Mouse (Mus musculus): ENCODE data around the gene L1cam. TPM values are rescaled to one million over a fixed set of nuclear protein-coding genes. Genes with fewer than 3 reads are reported as not detected.

L1cam gene
- polyA plus RNA-seq, 1 experiment: 26.5 TPM

- no peak for DNase-seq
Observed at GRCm38 (mm10) chrX:73855087-73855408, 40.9 kb downstream of the L1cam start.

GRCm38 (mm10) chrX:73854326-73855086, 41.4 kb downstream of the L1cam start:
- 85% methylated on average over 9 of the region's 9 CpGs for WGBS
- DNase-seq: no peak
- H3K27me3 ChIP-seq (replicated peaks; ENCODE audit: control insufficient read depth, insufficient read depth, low read length): no peaks in the 10 kb centered on the region
- H3K4me1 ChIP-seq (ENCODE audit: control insufficient read depth, insufficient read depth, low read length): no peaks in the 10 kb centered on the region
- TF ChIP-seq POLR2A (IDR thresholded peaks at IDR 0.05; ENCODE audit: low read depth, low read length) (no peak), CTCF (conservative IDR thresholded peaks at IDR 0.05; ENCODE audit: insufficient read depth, insufficient read length, low read depth, low read length) (no peak)
- H3K27ac ChIP-seq (ENCODE audit: insufficient read depth, low read depth, low read length): no peak overlapping the region
- no peaks in the 10 kb centered on the region for H3K36me3 ChIP-seq (ENCODE audit: control insufficient read depth, insufficient read depth, low read length)
- H3K4me3 ChIP-seq (ENCODE audit: insufficient read depth, low read depth, low read length): no peak overlapping the region

More at GRCm38 (mm10) chrX:73855087-73855408, 40.9 kb downstream of the L1cam start:
- 68% methylated on average over 3 of the region's 3 CpGs for WGBS
- TF ChIP-seq CTCF (conservative IDR thresholded peaks at IDR 0.05; ENCODE audit: insufficient read depth, insufficient read length, low read depth, low read length) (no peak), POLR2A (IDR thresholded peaks at IDR 0.05; ENCODE audit: low read depth, low read length) (no peak)
- Histone ChIP-seq H3K4me1 (ENCODE audit: control insufficient read depth, insufficient read depth, low read length) (no peaks in the 10 kb centered on the region), H3K36me3 (ENCODE audit: control insufficient read depth, insufficient read depth, low read length) (no peaks in the 10 kb centered on the region), H3K27ac (ENCODE audit: insufficient read depth, low read depth, low read length) (no peak overlapping the region), H3K4me3 (ENCODE audit: insufficient read depth, low read depth, low read length) (no peak overlapping the region), H3K27me3 (replicated peaks; ENCODE audit: control insufficient read depth, insufficient read depth, low read length) (no peaks in the 10 kb centered on the region)

GRCm38 (mm10) chrX:73836691-73837090, 59.2 kb downstream of the L1cam start:
- H3K27me3 ChIP-seq (replicated peaks; ENCODE audit: control insufficient read depth, insufficient read depth, low read length): no peaks in the 10 kb centered on the region
- no peaks in the 10 kb centered on the region for H3K36me3 ChIP-seq (ENCODE audit: control insufficient read depth, insufficient read depth, low read length)
- no peak overlapping the region for H3K27ac ChIP-seq (ENCODE audit: insufficient read depth, low read depth, low read length)
- 71% methylated on average over 3 of the region's 3 CpGs for WGBS
- H3K4me3 ChIP-seq (ENCODE audit: insufficient read depth, low read depth, low read length): no peak overlapping the region
- H3K4me1 ChIP-seq (ENCODE audit: control insufficient read depth, insufficient read depth, low read length): no peaks in the 10 kb centered on the region
- TF ChIP-seq POLR2A (IDR thresholded peaks at IDR 0.05; ENCODE audit: low read depth, low read length): no peak
- TF ChIP-seq CTCF (conservative IDR thresholded peaks at IDR 0.05; ENCODE audit: insufficient read depth, insufficient read length, low read depth, low read length): no peak
- DNase-seq: no peak

GRCm38 (mm10) chrX:73835731-73836130, 60.2 kb downstream of the L1cam start:
- Histone ChIP-seq H3K27ac (ENCODE audit: insufficient read depth, low read depth, low read length) (no peak overlapping the region), H3K27me3 (replicated peaks; ENCODE audit: control insufficient read depth, insufficient read depth, low read length) (no peaks in the 10 kb centered on the region), H3K4me1 (ENCODE audit: control insufficient read depth, insufficient read depth, low read length) (no peaks in the 10 kb centered on the region), H3K36me3 (ENCODE audit: control insufficient read depth, insufficient read depth, low read length) (no peaks in the 10 kb centered on the region), H3K4me3 (ENCODE audit: insufficient read depth, low read depth, low read length) (no peak overlapping the region)
- no peak for DNase-seq
- 88% methylated on average over 1 of the region's 1 CpGs for WGBS
- TF ChIP-seq POLR2A (IDR thresholded peaks at IDR 0.05; ENCODE audit: low read depth, low read length) (no peak), CTCF (conservative IDR thresholded peaks at IDR 0.05; ENCODE audit: insufficient read depth, insufficient read length, low read depth, low read length) (no peak)

- Histone ChIP-seq H3K4me3 (ENCODE audit: insufficient read depth, low read depth, low read length) (peak within 1 kb of the TSS; percentile 72), H3K27ac (ENCODE audit: insufficient read depth, low read depth, low read length) (no peak within 1 kb of the TSS), H3K36me3 (ENCODE audit: control insufficient read depth, insufficient read depth, low read length) (no peaks in the 10 kb centered on the region), H3K27me3 (replicated peaks; ENCODE audit: control insufficient read depth, insufficient read depth, low read length) (no peaks in the 10 kb centered on the region), H3K4me1 (ENCODE audit: control insufficient read depth, insufficient read depth, low read length) (no peaks in the 10 kb centered on the region)
- 1% methylated on average over 36 of the region's 84 CpGs for WGBS
- DNase-seq: peak; percentile 42
- TF ChIP-seq POLR2A (IDR thresholded peaks at IDR 0.05; ENCODE audit: low read depth, low read length): no peak
- no peak for TF ChIP-seq CTCF (conservative IDR thresholded peaks at IDR 0.05; ENCODE audit: insufficient read depth, insufficient read length, low read depth, low read length)
Observed at GRCm38 (mm10) chrX:73824185-73825151, 71.4 kb downstream of the L1cam start, which contains the start of gene Pdzd4. TSS of gene Pdzd4 (minus strand) at chrX:73824969.

- peak overlapping the region; percentile 72; the same call in 1 of the 2 replicates for H3K4me3 ChIP-seq (ENCODE audit: insufficient read depth, low read depth, low read length)
- no peak for TF ChIP-seq CTCF (conservative IDR thresholded peaks at IDR 0.05; ENCODE audit: insufficient read depth, insufficient read length, low read depth, low read length)
- TF ChIP-seq POLR2A (IDR thresholded peaks at IDR 0.05; ENCODE audit: low read depth, low read length): no peak
- no peaks in the 10 kb centered on the region for H3K27me3 ChIP-seq (replicated peaks; ENCODE audit: control insufficient read depth, insufficient read depth, low read length)
- no peak overlapping the region for H3K27ac ChIP-seq (ENCODE audit: insufficient read depth, low read depth, low read length)
- 9% methylated on average over 17 of the region's 17 CpGs for WGBS
- H3K4me1 ChIP-seq (ENCODE audit: control insufficient read depth, insufficient read depth, low read length): no peaks in the 10 kb centered on the region
- no peaks in the 10 kb centered on the region for H3K36me3 ChIP-seq (ENCODE audit: control insufficient read depth, insufficient read depth, low read length)
- DNase-seq: no peak
Observed at GRCm38 (mm10) chrX:73823747-73824146, 72.2 kb downstream of the L1cam start.
